Mouse (Mus musculus) embryonic facial prominence, embryonic 10.5 days (tissue): ENCODE data around the gene Gm17545. TPM values are rescaled to one million over a fixed set of nuclear protein-coding genes. Genes with fewer than 3 reads are reported as not detected.

Source experiments
- DNase-seq: peaks from one replicate; pipeline ENCODE4 v3.0.0-alpha.2; 2017; ENCODE audit warnings: low spot score
- H3K27ac ChIP-seq: fragments of 300-500 bp; sonication (generic); replicated peaks from 2 replicates; pipeline ENCODE4 v1.5.1; 2016; ENCODE audit warnings: mild to moderate bottlenecking
- H3K27me3 ChIP-seq: fragments of 300-500 bp; sonication (generic); replicated peaks from 2 replicates; pipeline ENCODE4 v1.6.1; 2016; ENCODE audit warnings: low read depth, mild to moderate bottlenecking; ENCODE audit not compliant: poor library complexity, severe bottlenecking
- H3K36me3 ChIP-seq: fragments of 300-500 bp; sonication (generic); replicated peaks from 2 replicates; pipeline ENCODE4 v1.6.1; 2016; ENCODE audit warnings: mild to moderate bottlenecking, moderate library complexity
- H3K4me1 ChIP-seq: fragments of 300-500 bp; sonication (generic); 2 replicates; pipeline ENCODE4 v1.6.1; 2016
- H3K4me3 ChIP-seq: fragments of 300-500 bp; sonication (generic); 2 replicates; pipeline ENCODE4 v1.5.1; 2016; ENCODE audit warnings: mild to moderate bottlenecking, moderate library complexity
- H3K9me3 ChIP-seq: fragments of 300-500 bp; sonication (generic); 2 replicates; pipeline ENCODE4 v1.6.1; 2016; ENCODE audit warnings: mild to moderate bottlenecking
- WGBS: fragments of 180-500 bp; shearing (Covaris S2); methylation state at CpG from one replicate; pipeline ENCODE4 v1.1.7; 2016; 5-methylcytosine and 5-hydroxymethylcytosine counted together
- polyA plus RNA-seq: library from polyadenylated mRNA; unstranded; fragments of >200 nt; fragmentation: Nextera tagmentation; extraction: Ambion mirVana; gene quantifications from 2 replicates; pipeline ENCODE4 v1.2.1, GENCODE M21; 2016

Gene Gm17545
- polyA plus RNA-seq, 1 experiment from 2014 or later, result not detected

DNA sequence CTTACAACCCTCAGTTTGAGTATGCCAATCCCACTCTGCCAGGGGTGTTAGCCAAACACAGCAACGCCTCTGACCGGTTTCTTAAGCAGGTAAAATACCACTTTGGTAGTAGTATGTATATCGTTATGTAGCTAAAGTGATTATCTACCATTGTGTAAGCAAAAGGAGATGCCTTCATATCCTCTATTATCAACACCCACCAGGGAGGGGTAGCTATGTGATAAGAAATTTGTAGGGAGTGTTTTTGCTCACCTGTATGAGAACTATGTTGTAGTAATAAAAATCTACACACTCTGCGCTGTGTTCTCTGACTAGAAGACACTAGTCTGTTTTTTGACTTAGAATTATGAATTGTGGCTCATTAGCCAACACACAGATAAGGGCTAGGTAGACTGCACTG is 29.4 kb upstream of the Gm17545 start:
- Histone ChIP-seq H3K4me1 (peaks cover 22% of the 10 kb centered on the region), H3K4me3 (no peak overlapping the region), H3K27me3 (no peaks in the 10 kb centered on the region), H3K27ac (no peak overlapping the region), H3K9me3 (no peaks in the 10 kb centered on the region), H3K36me3 (no peaks in the 10 kb centered on the region)
- DNase-seq, result no peak
- WGBS, result 94% methylated on average over 4 of the region's 4 CpGs

DNA sequence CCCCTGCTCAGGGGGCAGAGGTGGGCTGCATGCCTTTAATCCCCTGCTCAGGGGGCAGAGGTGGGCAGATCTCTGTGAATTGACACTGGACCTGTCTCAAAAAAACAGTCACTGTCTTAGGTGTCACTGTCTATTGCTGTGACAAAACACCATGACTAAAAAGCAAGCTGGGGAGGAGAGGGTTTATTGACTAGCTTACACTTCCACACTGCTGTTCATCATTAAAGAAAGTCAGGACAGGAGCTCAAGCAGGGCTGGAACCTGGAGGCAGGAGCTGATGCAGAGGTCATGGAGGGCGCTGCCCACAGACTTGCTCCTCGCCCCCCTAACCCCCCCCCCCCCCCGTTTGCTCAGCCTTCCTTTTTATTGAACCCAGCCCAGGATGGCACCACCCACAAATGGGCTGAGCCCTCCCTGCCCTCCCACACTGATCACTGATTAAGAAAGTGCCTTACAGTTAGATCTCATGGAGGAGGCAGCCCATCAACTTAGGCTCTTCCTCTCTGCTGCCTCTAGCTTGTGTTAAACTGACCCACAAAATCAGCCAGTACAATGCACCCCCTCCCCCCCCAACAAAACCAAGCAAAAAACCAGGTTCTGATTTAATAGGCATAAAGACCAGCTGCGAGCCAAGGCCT is 25.9 kb upstream of the Gm17545 start:
- WGBS, result 37% methylated on average over 4 of the region's 4 CpGs
- DNase-seq, result peak; percentile 12
- no peak overlapping the region for H3K27ac ChIP-seq

DNA sequence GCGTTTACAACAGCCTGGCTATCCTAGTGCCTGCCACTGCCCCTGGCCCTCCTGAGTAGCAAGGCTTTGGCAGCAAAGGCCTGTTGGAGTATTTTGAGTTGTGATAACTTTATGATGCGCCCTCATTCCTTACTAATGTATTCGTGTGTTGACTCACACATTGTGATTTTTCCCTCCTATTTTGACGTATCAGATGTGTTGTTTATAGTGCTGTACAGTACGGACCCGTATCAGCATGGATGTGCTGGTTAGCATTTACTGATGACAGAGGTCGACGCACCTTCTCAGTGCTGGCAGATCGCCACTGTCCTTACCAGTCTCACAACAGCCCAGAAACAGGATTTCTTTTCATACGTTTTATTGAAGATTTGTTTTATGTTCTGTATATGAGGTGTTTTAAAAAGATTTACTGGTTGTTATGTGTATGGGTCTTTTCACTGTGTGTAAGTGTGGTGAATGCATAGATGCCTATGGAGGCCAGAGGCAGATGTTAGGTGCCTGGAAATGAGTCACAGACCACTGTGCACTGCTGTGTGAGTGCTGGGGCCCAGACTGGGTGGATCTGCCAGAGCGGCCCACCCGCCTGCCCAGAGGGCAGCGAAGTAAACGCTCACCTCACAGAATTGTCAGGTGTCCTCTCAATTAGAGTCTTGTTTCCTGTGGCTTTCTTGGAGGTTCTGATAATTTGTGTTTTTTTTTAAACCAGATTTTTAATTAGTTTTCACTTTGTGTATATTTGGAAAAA is 25.3 kb upstream of the Gm17545 start:
- H3K4me3 ChIP-seq, result no peak overlapping the region
- H3K36me3 ChIP-seq, result no peaks in the 10 kb centered on the region
- no peaks in the 10 kb centered on the region for H3K27me3 ChIP-seq
- no peak overlapping the region for H3K27ac ChIP-seq
- H3K4me1 ChIP-seq, result peaks cover 29% of the 10 kb centered on the region
- no peaks in the 10 kb centered on the region for H3K9me3 ChIP-seq
- 81% methylated on average over 14 of the region's 14 CpGs for WGBS
- DNase-seq, result no peak

More for the DNA sequence above, 25.9 kb upstream of the Gm17545 start:
- no peaks in the 10 kb centered on the region for H3K9me3 ChIP-seq
- no peaks in the 10 kb centered on the region for H3K27me3 ChIP-seq
- H3K36me3 ChIP-seq, result no peaks in the 10 kb centered on the region
- H3K4me1 ChIP-seq, result peaks cover 29% of the 10 kb centered on the region
- H3K4me3 ChIP-seq, result no peak overlapping the region

DNA sequence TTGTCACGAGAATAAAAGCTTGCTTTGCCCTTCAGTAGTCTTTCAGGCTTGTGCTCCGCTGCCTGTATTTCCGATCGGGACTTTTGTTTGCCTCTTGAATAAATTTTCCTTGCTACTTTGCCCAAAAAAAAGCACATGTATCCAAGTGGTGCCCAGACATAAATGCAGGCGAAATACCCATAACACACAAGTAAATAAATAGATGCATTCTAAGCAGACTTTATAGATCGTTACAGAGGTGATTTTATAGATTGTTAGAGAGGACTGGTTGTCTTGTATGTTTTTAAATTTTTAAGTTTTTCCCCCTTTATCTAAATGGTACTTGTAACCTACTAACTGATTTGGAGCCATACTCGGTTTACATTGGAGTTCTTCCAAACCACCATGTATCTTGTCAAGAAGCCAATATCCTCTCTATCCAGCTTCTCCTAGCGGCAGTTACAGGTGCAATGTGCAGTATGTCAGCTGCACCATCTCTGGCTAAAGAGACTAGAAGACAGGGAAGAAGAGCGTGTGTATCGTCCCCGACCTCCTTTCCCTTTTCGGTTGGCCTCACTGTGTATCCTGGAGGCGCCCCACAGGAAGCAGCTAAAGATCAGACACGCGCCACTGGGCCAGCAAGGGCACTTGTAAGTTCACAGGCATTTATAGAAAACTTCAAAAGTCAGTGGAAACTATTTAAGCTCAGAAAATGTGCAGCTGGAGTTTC is 24.4 kb upstream of the Gm17545 start:
- WGBS, result 63% methylated on average over 15 of the region's 15 CpGs
- Histone ChIP-seq H3K9me3 (no peaks in the 10 kb centered on the region), H3K27ac (no peak overlapping the region), H3K4me1 (peaks cover 27% of the 10 kb centered on the region), H3K27me3 (no peaks in the 10 kb centered on the region), H3K4me3 (0 out of 2 replicates have a peak overlapping the region, but pooled peaks have one; percentile 3), H3K36me3 (no peaks in the 10 kb centered on the region)
- DNase-seq, result peak; percentile 25

DNA sequence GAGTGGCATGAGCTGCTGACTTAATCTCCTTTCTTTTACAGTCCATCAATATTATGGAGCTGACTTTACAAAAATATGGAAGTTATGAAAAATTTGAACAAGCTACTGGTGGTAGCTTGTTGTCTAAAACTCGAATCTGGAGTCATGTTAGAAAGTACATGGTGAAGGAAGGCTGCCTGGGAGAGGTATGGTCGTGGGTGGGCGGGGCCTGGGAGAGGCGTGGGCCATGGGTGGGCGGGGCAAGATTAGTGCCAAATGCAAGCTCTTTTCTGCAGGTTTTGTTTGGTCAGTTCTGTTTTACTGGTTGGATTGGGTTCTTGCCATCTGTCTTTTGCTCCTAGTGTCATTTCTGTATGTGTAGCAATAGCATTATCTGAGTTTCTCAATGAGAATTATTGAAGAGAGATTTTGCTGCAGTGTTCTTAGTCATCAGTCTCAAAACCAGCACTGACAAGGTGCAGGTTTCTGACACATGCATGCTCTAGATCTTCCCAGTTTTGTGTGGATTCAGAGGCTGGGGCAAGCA is 23.7 kb upstream of the Gm17545 start:
- H3K27me3 ChIP-seq, result no peaks in the 10 kb centered on the region
- H3K4me1 ChIP-seq, result peaks cover 27% of the 10 kb centered on the region
- H3K4me3 ChIP-seq, result no peak overlapping the region
- DNase-seq, result peak; percentile 39
- H3K9me3 ChIP-seq, result no peaks in the 10 kb centered on the region
- 33% methylated on average over 5 of the region's 5 CpGs for WGBS
- H3K36me3 ChIP-seq, result no peaks in the 10 kb centered on the region
- H3K27ac ChIP-seq, result no peak overlapping the region

DNA sequence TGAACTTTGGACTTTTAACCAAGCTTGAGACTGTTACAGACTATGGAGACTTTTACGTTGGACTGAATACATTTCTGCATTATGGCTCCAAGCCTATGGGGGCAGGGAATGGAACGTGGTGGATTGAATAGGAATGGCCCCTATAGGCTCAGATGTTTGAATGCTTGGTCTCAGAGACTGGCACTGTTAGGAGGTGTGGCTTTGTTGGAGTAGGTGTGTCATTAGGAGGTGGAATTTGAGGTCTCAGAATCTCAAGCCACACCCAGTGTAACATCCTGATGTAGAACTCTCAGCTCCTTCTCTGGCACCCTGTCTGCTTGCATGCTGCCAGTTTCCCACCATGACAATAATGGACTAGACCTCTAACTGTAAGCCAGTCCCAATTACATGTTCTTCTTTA is 20.9 kb upstream of the Gm17545 start:
- Histone ChIP-seq H3K27ac (no peak overlapping the region), H3K9me3 (no peaks in the 10 kb centered on the region), H3K27me3 (no peaks in the 10 kb centered on the region), H3K4me3 (no peak overlapping the region), H3K36me3 (no peaks in the 10 kb centered on the region), H3K4me1 (peaks cover 20% of the 10 kb centered on the region)
- no peak for DNase-seq
- 82% methylated on average over 2 of the region's 2 CpGs for WGBS

DNA sequence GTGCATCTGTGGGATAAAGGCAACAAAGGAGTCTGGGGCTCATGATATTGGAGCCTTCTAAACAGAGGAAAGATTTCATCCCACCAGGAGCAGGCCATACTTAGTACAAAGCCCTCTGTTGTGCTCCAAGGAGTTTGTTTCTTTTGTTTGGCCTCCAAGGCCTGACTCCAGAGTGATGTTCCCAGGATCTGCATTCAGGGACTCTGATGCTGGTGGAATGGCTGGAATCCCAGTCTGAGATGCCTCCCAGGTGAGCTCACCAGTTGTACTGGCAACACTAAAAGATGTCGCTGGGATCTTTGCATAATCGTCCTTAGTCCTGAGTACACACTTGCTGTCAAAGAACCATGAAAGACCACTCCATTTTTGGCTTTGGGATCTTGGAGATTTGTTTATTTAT is 20.0 kb upstream of the Gm17545 start:
- H3K9me3 ChIP-seq, result no peaks in the 10 kb centered on the region
- no peaks in the 10 kb centered on the region for H3K36me3 ChIP-seq
- WGBS, result 88% methylated on average over 2 of the region's 2 CpGs
- peaks cover 12% of the 10 kb centered on the region for H3K4me1 ChIP-seq
- H3K27ac ChIP-seq, result no peak overlapping the region
- no peak for DNase-seq
- no peak overlapping the region for H3K4me3 ChIP-seq
- H3K27me3 ChIP-seq, result no peaks in the 10 kb centered on the region

DNA sequence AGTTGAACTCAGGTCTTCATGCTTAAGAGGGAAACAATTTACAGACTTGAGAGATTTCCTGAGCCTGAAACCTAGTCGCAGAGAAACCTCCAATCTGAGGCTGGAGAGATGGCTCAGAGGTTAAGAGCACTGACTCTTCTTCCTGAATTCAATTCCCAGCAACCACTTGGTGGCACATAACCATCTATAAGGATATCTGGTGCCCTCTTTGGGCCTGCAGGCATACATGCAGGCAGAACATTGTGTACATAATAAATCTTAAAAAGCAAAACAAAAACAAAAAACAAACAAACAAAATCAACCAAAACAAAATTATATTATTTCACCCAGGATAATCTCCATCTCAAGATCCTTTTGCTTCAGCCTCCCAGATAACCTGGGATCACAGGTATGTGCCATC is 15.3 kb upstream of the Gm17545 start:
- WGBS, result 52% methylated on average over 1 of the region's 1 CpGs
- Histone ChIP-seq H3K4me3 (no peak overlapping the region), H3K27me3 (no peaks in the 10 kb centered on the region), H3K36me3 (peaks cover 6% of the 10 kb centered on the region), H3K4me1 (peaks cover 3% of the 10 kb centered on the region; the same call in 1 of the 2 replicates), H3K9me3 (no peaks in the 10 kb centered on the region), H3K27ac (no peak overlapping the region)
- no peak for DNase-seq

DNA sequence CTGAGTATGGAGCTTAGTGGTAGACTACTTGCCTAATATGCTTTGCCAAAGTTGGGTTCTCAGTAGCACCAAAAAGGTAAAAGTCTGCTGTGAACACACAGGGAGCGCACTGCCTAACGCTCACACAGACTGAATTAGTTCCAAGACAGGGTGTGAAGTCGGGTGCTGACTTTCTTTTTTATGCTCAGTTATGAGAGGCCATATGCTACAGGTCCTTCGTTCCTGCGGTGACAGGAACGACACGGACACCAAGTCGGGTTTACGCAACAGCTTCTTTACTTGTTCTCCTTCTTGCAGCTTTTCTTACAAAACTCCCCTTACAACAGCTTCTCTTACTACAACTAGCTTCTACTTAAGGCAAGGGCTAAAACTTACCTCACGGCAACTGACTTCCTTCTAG is 10.9 kb upstream of the Gm17545 start:
- DNase-seq, result no peak
- peaks cover 3% of the 10 kb centered on the region; the same call in 1 of the 2 replicates for H3K4me1 ChIP-seq
- H3K27me3 ChIP-seq, result no peaks in the 10 kb centered on the region
- no peaks in the 10 kb centered on the region for H3K9me3 ChIP-seq
- WGBS, result 92% methylated on average over 10 of the region's 10 CpGs
- H3K36me3 ChIP-seq, result peaks cover 38% of the 10 kb centered on the region
- H3K27ac ChIP-seq, result no peak overlapping the region
- no peak overlapping the region for H3K4me3 ChIP-seq

DNA sequence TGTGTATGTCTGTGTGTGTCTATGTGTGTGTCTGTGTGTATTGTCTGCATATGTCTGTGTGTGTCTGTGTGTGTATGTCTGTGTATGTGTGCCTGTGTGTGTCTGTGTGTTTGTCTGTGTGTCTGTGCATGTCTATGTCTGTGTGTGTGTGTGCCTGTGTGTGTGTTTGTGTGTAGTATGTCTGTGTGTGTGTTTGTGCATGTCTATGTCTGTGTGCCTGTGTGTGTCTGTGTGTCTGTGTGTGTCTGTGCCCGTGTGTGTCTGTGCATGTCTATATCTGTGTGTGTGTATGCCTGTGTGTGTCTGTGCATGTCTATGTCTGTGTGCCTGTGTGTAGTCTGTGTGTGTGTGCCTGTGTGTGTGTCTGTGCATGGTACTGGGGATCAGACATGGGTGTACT is 9.0 kb upstream of the Gm17545 start:
- WGBS, result 86% methylated on average over 1 of the region's 1 CpGs
- Histone ChIP-seq H3K27me3 (no peaks in the 10 kb centered on the region), H3K4me3 (no peak overlapping the region), H3K36me3 (peaks cover 57% of the 10 kb centered on the region), H3K4me1 (peaks cover 3% of the 10 kb centered on the region; the same call in 1 of the 2 replicates), H3K9me3 (no peaks in the 10 kb centered on the region), H3K27ac (no peak overlapping the region)
- no peak for DNase-seq

DNA sequence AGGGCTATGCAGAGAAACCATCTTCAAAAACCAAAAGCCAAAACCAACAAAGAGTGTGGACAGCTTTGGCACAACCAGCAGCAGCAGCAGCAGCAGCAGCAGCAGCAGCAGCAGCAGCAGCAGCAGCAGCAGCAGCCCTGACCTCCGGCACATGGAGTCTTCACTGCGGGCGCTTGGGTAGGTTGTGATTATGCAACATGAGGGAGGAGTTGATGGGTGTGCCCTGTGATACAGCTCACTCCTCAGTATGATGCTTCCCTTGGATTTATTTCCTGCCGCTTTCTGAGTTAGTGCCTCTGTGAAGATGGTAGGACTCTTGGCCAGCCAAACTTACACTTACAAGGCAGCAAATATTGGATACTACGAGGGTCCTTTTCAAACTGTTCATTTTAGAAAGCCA is 6.9 kb upstream of the Gm17545 start:
- no peak for DNase-seq
- Histone ChIP-seq H3K36me3 (peaks cover 72% of the 10 kb centered on the region), H3K4me3 (no peak overlapping the region), H3K27me3 (no peaks in the 10 kb centered on the region), H3K4me1 (no peaks in the 10 kb centered on the region), H3K27ac (no peak overlapping the region), H3K9me3 (no peaks in the 10 kb centered on the region)
- 93% methylated on average over 5 of the region's 5 CpGs for WGBS

DNA sequence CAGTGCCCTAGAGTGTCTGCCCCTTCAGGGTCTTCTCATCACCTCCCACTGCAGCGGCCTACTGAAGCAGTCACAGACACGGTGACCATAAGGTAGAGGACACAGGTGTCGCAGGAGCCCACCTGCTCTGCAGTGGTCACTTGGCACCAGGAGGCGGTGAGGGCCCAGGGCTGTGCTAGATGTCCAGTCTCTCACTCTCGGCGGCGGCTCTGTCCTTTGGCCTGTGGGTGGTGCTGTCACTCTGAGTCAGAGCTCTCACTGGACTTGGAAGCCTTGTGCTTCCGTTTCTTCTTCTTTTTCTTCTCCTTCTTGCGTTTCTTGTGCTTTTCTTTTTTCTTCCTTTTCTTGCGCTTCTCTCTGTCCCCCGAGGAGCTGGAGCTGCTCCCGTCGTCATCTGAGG is 5.7 kb upstream of the Gm17545 start:
- 87% methylated on average over 13 of the region's 13 CpGs for WGBS

More for the DNA sequence above, 5.7 kb upstream of the Gm17545 start:
- DNase-seq, result no peak
- Histone ChIP-seq H3K27ac (no peak overlapping the region), H3K27me3 (no peaks in the 10 kb centered on the region), H3K4me1 (no peaks in the 10 kb centered on the region), H3K4me3 (no peak overlapping the region), H3K9me3 (no peaks in the 10 kb centered on the region), H3K36me3 (peaks cover 84% of the 10 kb centered on the region)
